Mouse (Mus musculus): ENCODE data around the gene Lalba.
"Not testable (repeated sequence)": the region's sequence is repeated elsewhere in the genome, so short reads cannot be mapped to it uniquely, and the experiment has no call there.

Gene Lalba

GRCm38 (mm10) chr15:98482701-98483100 lies at the start of gene Lalba:
Gene Lalba (minus strand): TSS chr15:98482721.
- no peak for DNase-seq (ENCODE audit: low spot score)

DNA sequence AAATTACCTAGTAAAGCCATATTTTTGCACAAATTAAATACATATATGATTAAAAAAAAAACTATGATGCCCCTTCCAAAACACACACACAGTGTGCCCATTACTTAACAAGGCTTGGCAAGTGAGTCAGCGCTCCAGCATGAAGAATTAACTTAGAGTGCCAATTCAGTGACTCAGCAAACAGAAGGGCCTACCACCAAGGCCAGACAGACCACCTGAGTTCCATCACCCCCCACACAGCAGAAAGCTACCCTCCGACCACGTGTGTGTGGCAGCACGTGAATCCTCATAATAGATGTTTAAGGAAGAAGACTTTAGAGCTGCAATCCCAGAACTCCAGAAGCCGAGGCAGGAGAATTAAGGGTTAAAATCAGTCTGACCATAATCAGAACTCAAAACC lies 49.8 kb upstream of the Lalba start:
- no peak for DNase-seq (ENCODE audit: low spot score)

DNA sequence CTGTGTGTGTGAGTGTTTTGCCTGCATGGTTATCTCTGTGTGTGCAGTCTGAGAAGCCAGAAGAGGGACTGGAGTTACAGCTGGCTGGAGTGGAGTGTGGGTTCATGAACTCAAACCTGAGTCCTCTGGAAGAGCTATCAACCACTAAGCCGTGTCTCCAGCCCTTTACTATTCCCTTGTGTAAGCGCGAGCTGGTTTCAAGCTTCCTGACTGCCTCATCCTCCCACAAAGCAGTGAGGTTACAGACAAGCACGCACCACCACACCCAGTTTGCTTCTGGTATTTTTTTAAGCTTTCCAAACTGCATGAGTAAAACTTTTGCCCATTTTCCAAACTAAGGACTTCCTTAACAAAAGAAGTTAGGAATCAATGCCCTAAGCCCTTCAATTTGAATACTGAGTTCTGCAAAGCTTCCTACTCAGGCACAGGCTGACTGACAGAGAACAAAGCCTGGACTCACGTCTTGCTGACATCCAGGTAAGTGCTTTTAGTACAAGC lies 45.6 kb upstream of the Lalba start:
- no peak for DNase-seq (ENCODE audit: low spot score)

GRCm38 (mm10) chr15:98527056-98527771 lies 44.7 kb upstream of the Lalba start:
- no peak for DNase-seq (ENCODE audit: low spot score)

GRCm38 (mm10) chr15:98526057-98526456 lies 43.5 kb upstream of the Lalba start:
- no peak for DNase-seq (ENCODE audit: low spot score)

DNA sequence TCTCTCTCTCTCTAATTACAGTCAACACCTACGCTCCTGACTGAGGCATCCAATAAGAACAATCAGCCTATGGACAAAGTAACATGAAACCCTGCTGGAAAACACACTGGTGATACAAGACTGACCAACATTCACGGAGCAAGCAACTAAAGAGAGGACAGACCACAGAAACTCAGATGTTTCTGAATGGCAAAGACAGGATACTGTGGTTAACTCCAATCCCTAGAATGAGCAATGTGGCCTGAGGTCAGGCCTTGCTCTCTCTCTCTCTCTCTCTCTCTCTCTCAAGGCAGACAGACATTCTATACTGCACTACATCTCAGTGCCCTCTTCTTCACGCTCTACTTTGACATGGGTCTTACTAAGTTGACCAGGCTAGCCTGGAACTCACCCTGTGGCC lies 38.7 kb upstream of the Lalba start:
- no peak for DNase-seq (ENCODE audit: low spot score)

DNA sequence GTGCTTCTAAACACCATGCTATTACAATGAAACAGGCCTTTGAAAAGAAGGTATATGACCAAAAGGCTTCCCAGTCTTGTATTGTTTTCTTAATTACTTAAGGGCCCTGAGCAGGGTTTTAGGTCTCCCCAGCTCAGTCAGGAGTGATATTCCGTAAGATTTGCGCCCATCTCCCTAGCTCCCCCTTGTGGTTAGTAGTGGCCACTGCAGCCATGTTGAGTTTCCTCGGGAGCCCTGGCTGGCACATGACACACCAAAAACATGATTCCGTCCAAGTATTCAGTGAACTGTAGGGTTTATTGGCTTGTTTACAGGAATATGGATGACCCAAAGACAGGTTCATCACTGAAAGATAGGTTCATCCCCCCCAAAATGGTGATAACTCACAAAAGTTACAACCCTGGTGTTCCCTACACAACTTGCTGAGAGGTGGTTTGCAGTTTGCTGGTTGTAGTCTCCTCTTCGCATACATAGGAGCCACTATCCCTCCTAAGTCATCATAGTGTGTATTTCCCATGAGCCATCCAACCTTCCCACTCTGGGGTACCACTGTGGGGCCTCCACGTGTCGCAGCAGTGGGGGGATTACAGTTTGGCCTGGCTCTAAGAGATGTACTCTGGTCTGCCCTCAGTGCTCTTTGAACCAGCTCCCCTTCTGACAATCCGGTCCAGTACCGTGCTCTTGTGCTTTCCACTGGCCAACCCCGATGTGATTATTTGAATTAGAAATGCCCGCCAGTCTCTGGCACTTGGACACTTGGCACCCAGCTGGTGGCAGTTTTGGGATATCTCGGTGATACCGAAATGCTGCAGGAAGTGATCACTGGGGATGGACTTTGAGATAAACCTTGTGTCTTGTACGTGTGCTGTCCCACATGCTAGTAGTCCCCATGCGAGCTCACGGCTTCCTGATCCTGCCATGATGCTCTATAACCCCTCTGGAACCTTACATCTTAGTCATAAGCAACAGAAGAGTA lies 35.1 kb upstream of the Lalba start:
- no peak for DNase-seq (ENCODE audit: low spot score)

GRCm38 (mm10) chr15:98514845-98515244 lies 32.3 kb upstream of the Lalba start:
- DNase-seq (ENCODE audit: low spot score) = not testable (repeated sequence)

GRCm38 (mm10) chr15:98514146-98514545 lies 31.6 kb upstream of the Lalba start:
- no peak for DNase-seq (ENCODE audit: low spot score)

- DNase-seq (ENCODE audit: low spot score) = not testable (repeated sequence)
Observed at GRCm38 (mm10) chr15:98513676-98514075, 31.2 kb upstream of the Lalba start.

DNA sequence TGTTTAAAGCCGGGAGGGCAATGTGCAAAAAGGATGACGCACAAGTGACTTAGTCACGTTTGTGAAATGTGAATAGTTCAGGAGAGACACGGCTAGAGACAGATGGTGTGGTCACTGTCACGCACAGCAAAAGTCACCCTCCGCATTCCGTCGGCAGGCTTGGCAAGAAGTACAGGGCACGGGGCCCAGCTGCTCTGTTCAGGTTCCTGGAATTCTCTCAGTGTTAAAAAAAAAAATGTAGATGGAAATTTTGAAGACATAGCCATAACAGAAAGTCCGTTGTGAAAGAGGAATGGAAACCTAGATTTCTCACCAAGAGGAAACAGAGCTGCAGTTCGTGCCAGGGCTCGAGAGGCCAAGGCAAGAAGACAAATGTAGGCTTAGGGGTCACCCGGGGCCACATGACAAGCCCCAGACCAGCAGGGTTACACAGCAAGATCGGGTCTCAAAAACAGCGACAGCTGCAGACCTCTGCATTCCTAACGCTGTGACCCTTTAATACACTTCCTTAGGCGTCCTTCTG lies 30.3 kb upstream of the Lalba start:
- no peak for DNase-seq (ENCODE audit: low spot score)

- DNase-seq (ENCODE audit: low spot score) = no peak
Observed at GRCm38 (mm10) chr15:98512232-98512631, 29.7 kb upstream of the Lalba start.

- DNase-seq (ENCODE audit: low spot score) = no peak
Observed at GRCm38 (mm10) chr15:98511386-98511928, 28.9 kb upstream of the Lalba start.

- DNase-seq (ENCODE audit: low spot score) = no peak
Observed at GRCm38 (mm10) chr15:98510438-98511385, 28.2 kb upstream of the Lalba start.

DNA sequence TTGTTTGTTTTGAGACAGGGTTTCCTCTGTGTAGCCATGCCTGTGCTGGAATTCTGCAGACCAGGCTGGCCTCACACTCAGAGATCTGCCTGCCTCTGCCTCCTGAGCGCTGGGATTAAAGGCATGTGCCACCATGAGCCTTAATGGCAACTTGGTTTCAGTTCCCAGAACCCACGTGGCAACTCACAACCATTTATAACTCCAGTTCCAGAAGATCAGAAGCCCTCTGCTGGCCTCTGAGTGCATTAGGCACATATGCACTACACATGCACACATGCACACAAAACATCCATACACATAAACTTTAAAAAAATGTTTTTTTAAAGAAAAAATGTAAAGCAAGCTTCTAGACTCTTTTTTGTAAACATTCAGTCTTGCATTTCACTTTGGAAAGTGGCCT lies 26.9 kb upstream of the Lalba start:
- no peak for DNase-seq (ENCODE audit: low spot score)

DNA sequence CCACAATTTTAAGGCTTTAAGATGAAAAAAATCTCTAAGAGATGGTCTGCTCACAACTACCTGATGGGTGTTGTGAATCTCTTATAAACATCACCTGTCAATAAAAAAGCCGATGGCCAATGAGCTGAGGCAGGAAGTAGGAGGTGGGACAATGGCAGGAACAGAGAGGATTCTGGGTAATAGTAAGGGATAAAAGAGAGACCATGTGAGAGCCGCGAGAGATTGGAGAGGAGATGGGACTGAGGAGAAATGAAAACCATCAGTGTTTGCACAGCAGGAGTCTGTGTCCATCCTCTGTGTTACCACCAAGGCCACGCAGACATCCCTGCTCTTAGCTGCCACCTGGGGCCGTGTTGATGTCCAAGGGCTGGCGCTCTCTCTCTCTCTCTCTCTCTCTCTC lies 24.8 kb upstream of the Lalba start:
- DNase-seq (ENCODE audit: low spot score) = no peak

- no peak for DNase-seq (ENCODE audit: low spot score)
Observed at GRCm38 (mm10) chr15:98506253-98506957, 23.9 kb upstream of the Lalba start.

DNA sequence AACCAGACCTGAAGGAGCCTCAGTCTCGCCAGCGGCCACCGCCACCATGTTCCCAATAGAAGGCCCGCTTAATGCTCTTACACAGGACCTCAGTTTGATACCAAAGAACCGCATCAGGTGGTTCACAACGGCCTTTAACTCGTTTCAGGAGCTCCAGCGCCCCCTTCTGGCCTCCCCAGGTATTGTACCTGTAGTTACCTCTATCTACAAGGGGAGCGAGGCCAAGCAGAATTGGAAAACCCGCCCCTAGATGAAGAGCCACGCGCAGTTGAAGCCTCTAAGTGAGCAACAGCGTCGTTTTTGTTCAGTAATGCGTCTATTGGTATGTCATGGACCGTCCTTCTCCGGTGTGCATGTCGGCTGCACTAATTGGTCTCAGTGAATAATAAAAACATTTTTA lies 22.0 kb upstream of the Lalba start:
- peak; percentile 42 for DNase-seq (ENCODE audit: low spot score)

- no peak for DNase-seq (ENCODE audit: low spot score)
Observed at GRCm38 (mm10) chr15:98503317-98503716, 20.8 kb upstream of the Lalba start.

- no peak for DNase-seq (ENCODE audit: low spot score)
Observed at GRCm38 (mm10) chr15:98497631-98498030, 15.1 kb upstream of the Lalba start.

DNA sequence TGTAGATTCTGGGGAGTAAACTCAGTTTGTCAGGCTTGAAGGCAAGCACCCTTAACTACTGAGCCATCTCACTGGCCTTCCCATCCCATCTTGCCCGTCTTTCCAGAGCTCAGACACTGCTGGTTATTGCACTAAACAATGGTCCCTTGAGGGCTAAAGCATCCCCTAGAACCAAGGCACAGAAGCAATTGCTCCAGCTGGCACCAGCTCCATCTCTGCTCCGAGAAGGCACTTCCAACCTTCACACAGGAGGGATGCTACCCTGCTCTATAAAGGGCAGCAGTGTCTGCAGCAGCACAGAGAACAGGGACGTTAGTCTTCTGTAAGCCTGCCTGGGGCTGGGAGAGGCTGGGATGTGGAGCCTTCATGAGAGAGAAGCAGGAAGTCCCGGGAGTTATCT lies 9.6 kb upstream of the Lalba start, which contains the start of gene Olfr279:
Gene Olfr279 (plus strand): TSS at position 301 of the 400 bp plus-strand sequence.
- no peak for DNase-seq (ENCODE audit: low spot score)

Measured in urinary bladder, postnatal 10 days (tissue).